15 mouse cellular contexts compared by ENCODE assay signal in genomic region chr4:71306690-71307089, GRCm38 (mm10).
"Had no signal": no experiment of that assay in that cellular context is flagged by ENCODE, and none has a peak within 500 bp of the region (broad histone marks: within the 10 kb centered on the region; RNA-seq: fewer than 3 reads in every experiment).

No protein-coding gene starts in this region.

- H3K9me3 ChIP-seq: midbrain, embryonic 10.5 days; neural tube, embryonic 13.5 days; stomach, embryonic 15.5 days had no signal

- H3K4me3 ChIP-seq: limb, embryonic 13.5 days; midbrain, embryonic 10.5 days; myocyte; neural tube, embryonic 13.5 days; stomach, embryonic 15.5 days had no signal

- H3K27ac ChIP-seq: limb, embryonic 13.5 days; liver, embryonic 14.5 days; midbrain, embryonic 10.5 days; neural tube, embryonic 13.5 days; stomach, embryonic 15.5 days had no signal

- H3K9ac ChIP-seq: limb, embryonic 13.5 days; liver, embryonic 14.5 days; neural tube, embryonic 13.5 days; stomach, embryonic 15.5 days had no signal

- H3K4me1 ChIP-seq: midbrain, embryonic 10.5 days; neural tube, embryonic 13.5 days; stomach, embryonic 15.5 days had no signal

- H3K36me3 ChIP-seq: limb, embryonic 13.5 days; midbrain, embryonic 10.5 days; neural tube, embryonic 13.5 days; stomach, embryonic 15.5 days had no signal

- H3K27me3 ChIP-seq: limb, embryonic 13.5 days; neural tube, embryonic 13.5 days; stomach, embryonic 15.5 days had no signal

- H3K4me2 ChIP-seq: limb, embryonic 13.5 days; neural tube, embryonic 13.5 days; stomach, embryonic 15.5 days had no signal

- DNase-seq: kidney, adult 11 months; kidney, adult 9 months; kidney, postnatal 10 days; left cerebral cortex, postnatal 4 days; lung, postnatal 14 days; midbrain, embryonic 14.5 days; right cerebral cortex, postnatal 14 days; thymus, adult 18-20 months; thymus, postnatal 14 days had no signal
